Mouse (Mus musculus): ENCODE data around the gene Clec2g.

GRCm38 (mm10) chr6:129008552-129008951 lies 74.4 kb downstream of the Clec2g start:
- TF ChIP-seq CTCF (IDR thresholded peaks at IDR 0.05) (no peak), EP300 (IDR thresholded peaks at IDR 0.05) (no peak)

Data from lung, postnatal 0 days (tissue).